Mouse (Mus musculus): Measurements from ENCODE around the gene Sp140.
"Not testable (repeated sequence)": the region's sequence is repeated elsewhere in the genome, so short reads cannot be mapped to it uniquely, and the experiment has no call there.

Sp140 gene

GRCm38 (mm10) chr1:85649881-85650280 lies 49.7 kb downstream of the Sp140 start, which contains the start of gene Sp100:
Sp100 (plus strand) TSS chr1:85649988.
- DNase-seq (ENCODE audit: low spot score), result not testable (repeated sequence)

DNA sequence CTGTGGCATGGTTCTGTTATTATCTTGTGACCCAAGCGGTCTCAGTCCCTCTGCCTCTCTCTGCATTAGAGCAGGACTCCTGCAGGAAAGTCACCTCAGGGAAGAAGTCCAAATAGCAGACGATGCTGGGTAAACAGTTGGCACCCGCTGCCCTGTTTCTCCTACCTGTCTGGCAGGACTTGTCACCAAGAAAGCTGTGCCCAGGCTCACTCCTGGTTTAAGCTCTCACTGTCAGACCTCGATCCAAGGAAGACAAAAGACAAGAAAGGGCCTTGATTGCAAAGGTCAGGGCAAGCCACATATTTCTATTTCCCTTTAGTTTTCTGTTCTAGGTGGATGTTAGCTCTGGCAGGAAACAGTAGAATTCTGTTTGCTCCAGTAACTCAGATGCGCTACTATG lies 50.3 kb downstream of the Sp140 start:
- not testable (repeated sequence) for DNase-seq (ENCODE audit: low spot score)

GRCm38 (mm10) chr1:85651770-85652275 lies 51.6 kb downstream of the Sp140 start:
- DNase-seq (ENCODE audit: low spot score), result not testable (repeated sequence)

DNA sequence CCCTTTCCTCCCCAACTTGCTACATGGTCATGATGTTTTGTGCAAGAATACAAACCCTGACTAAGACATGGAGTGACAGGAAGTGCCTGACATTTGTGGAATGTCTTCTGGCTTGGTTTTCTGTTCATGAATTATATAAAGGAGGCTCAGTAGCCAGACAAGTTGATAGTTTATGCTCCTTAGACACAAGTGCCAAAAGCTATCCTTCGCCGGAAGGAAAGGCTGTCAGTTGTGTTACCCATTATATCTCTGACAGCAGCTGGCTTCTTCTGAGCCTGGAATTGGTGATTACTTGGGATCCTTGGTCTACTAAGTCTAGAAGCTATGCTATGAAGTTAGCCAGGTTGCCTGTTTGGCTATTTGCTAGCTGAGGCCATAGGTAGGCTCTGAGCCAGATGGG lies 57.0 kb downstream of the Sp140 start:
- not testable (repeated sequence) for DNase-seq (ENCODE audit: low spot score)

DNA sequence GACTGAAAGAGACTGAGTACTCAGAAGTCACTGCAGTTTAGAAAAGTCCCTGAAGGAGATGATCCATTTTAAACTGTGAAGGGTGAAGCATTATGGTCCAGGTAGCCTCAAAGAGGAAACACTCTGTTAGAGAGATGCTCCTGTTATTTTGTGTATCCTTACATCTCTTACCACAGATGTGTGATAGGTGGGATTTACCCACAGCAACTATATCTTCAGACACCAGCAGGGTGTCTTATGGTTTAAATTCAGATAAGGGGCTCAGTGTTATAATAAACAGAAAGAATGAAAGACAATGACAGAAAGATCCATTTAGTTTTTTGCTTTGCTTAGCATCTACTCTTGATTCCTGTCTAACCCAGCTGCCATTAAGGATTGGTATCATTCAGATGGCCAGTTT lies 64.1 kb downstream of the Sp140 start:
- DNase-seq (ENCODE audit: low spot score), result no peak

GRCm38 (mm10) chr1:85680226-85680625 lies 80.0 kb downstream of the Sp140 start:
- DNase-seq (ENCODE audit: low spot score), result no peak

GRCm38 (mm10) chr1:85686666-85687065 lies 86.5 kb downstream of the Sp140 start:
- no peak for DNase-seq (ENCODE audit: low spot score)

- DNase-seq (ENCODE audit: low spot score), result no peak
These were observed 87.2 kb downstream of the Sp140 start for GRCm38 (mm10) chr1:85687346-85687745.

DNA sequence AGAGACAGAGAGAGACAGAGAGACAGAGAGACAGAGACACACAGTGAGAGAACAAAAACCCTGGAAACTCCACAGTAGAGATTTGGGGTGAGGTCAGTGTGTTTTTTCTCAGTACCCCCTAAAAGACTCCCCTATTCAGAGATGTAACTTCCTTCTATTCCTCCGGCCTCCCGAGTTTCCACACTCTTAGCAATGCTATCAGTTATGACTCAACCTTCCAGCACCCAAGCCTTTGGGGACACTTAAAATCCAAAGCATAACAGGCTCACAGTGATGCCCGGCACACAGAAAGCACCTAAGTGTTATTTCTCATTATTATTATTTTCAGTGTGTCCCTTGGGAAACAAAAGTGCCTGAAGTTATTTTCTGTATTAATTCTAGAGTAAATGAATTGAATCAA lies 90.4 kb downstream of the Sp140 start:
- no peak for DNase-seq (ENCODE audit: low spot score)

GRCm38 (mm10) chr1:85692281-85692680 lies 92.1 kb downstream of the Sp140 start:
- no peak for DNase-seq (ENCODE audit: low spot score)

- DNase-seq (ENCODE audit: low spot score), result no peak
These were observed 93.1 kb downstream of the Sp140 start for GRCm38 (mm10) chr1:85693280-85693679.

All from ovary, postnatal 36 days (tissue).